Mouse (Mus musculus) hindbrain, embryonic 12.5 days (tissue): Measurements from ENCODE around the gene Gm20388. TPM values are rescaled to one million over a fixed set of nuclear protein-coding genes. Genes with fewer than 3 reads are reported as not detected.

Source experiments
- ATAC-seq: fragments of 200-750 bp; cut with Nextera tagmentation; 2 replicates; pipeline ENCODE4 v1.8.0; 2017; ENCODE audit warnings: moderate TSS enrichment; ENCODE audit not compliant: low FRiP score
- H3K27ac ChIP-seq: fragments of 300-500 bp; sonication (generic); 2 replicates; pipeline ENCODE4 v1.5.1; 2016; ENCODE audit warnings: mild to moderate bottlenecking
- H3K27me3 ChIP-seq: fragments of 300-500 bp; sonication (generic); 2 replicates; pipeline ENCODE4 v1.6.1; 2016; ENCODE audit warnings: mild to moderate bottlenecking
- H3K36me3 ChIP-seq: fragments of 300-500 bp; sonication (generic); 2 replicates; pipeline ENCODE4 v1.6.1; 2016; ENCODE audit warnings: mild to moderate bottlenecking
- H3K4me1 ChIP-seq: fragments of 300-500 bp; sonication (generic); 2 replicates; pipeline ENCODE4 v1.6.1; 2016
- H3K4me2 ChIP-seq: fragments of 300-500 bp; sonication (generic); replicated peaks from 2 replicates; pipeline ENCODE4 v1.6.1; 2016; ENCODE audit warnings: mild to moderate bottlenecking
- H3K4me3 ChIP-seq: fragments of 300-500 bp; sonication (generic); 2 replicates; pipeline ENCODE4 v1.5.1; 2016; ENCODE audit warnings: mild to moderate bottlenecking
- H3K9ac ChIP-seq: fragments of 300-500 bp; sonication (generic); 2 replicates; pipeline ENCODE4 v1.6.1; 2016; ENCODE audit warnings: mild to moderate bottlenecking, moderate library complexity
- H3K9me3 ChIP-seq: fragments of 300-500 bp; sonication (generic); replicated peaks from 2 replicates; pipeline ENCODE4 v1.6.1; 2016; ENCODE audit warnings: mild to moderate bottlenecking
- whole genome bisulfite sequencing: fragments of 180-500 bp; shearing (Covaris S2); methylation state at CpG from one replicate; pipeline ENCODE4 v1.1.7; 2016; 5-methylcytosine and 5-hydroxymethylcytosine counted together
- polyA plus RNA-seq: library from polyadenylated mRNA; unstranded; fragments of >200 nt; fragmentation: Nextera tagmentation; extraction: Ambion mirVana; gene quantifications from 2 replicates; pipeline ENCODE4 v1.2.1, GENCODE M21; 2016

Gm20388 gene
- polyA plus RNA-seq, 1 experiment from 2014 or later, result not detected

GRCm38 (mm10) chr8:123341040-123342015 is 3430.7 kb downstream of the Gm20388 start:
- no peak overlapping the region; the same call in 1 of the 2 replicates for H3K9ac ChIP-seq
- no peak overlapping the region for H3K4me3 ChIP-seq
- H3K27me3 ChIP-seq, result no peaks in the 10 kb centered on the region
- WGBS, result 88% methylated on average over 27 of the region's 27 CpGs
- ATAC-seq, result no peak
- H3K9me3 ChIP-seq, result no peaks in the 10 kb centered on the region
- H3K36me3 ChIP-seq, result peaks cover 4% of the 10 kb centered on the region
- no peak overlapping the region for H3K4me2 ChIP-seq
- H3K4me1 ChIP-seq, result 0 out of 2 replicates have a peak, but pooled peaks cover 2% of the 10 kb centered on the region
- H3K27ac ChIP-seq, result no peak overlapping the region

- 88% methylated on average over 8 of the region's 8 CpGs for WGBS
- Histone ChIP-seq H3K27ac (no peak overlapping the region), H3K4me1 (0 out of 2 replicates have a peak, but pooled peaks cover 2% of the 10 kb centered on the region), H3K9ac (no peak overlapping the region), H3K36me3 (peaks cover 4% of the 10 kb centered on the region), H3K27me3 (no peaks in the 10 kb centered on the region), H3K4me2 (no peak overlapping the region), H3K9me3 (no peaks in the 10 kb centered on the region), H3K4me3 (no peak overlapping the region)
- ATAC-seq, result no peak
Measured at GRCm38 (mm10) chr8:123342253-123342652, 3431.6 kb downstream of the Gm20388 start.

DNA sequence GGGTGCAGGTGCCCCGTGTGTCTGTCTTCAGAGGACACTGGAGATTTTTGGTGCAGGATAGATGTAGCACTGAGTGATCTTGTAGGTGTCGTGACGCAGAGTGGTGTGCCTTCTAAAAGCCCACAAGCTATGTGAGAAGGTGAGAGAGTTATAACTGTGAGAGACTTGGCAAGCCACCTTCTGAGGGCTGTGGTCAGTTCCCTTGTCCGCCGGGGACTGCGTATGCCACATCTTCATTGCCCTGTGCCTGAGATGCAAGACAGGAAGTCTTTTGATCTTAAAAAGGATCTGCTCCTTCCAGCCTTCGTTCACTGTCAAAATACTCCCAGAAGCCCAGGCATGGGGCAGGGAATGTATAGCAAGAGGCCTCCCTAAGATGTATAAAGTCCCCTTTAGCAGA is 3432.3 kb downstream of the Gm20388 start:
- no peak for ATAC-seq
- Histone ChIP-seq H3K9me3 (no peaks in the 10 kb centered on the region), H3K27ac (no peak overlapping the region), H3K36me3 (peaks cover 4% of the 10 kb centered on the region), H3K27me3 (no peaks in the 10 kb centered on the region), H3K4me1 (peaks cover 4% of the 10 kb centered on the region; the same call in 1 of the 2 replicates), H3K4me3 (no peak overlapping the region), H3K9ac (no peak overlapping the region), H3K4me2 (no peak overlapping the region)
- 79% methylated on average over 7 of the region's 7 CpGs for WGBS

GRCm38 (mm10) chr8:123343422-123343821 is 3432.8 kb downstream of the Gm20388 start:
- Histone ChIP-seq H3K27me3 (no peaks in the 10 kb centered on the region), H3K36me3 (peaks cover 7% of the 10 kb centered on the region), H3K27ac (no peak overlapping the region), H3K9ac (no peak overlapping the region), H3K4me2 (no peak overlapping the region), H3K4me3 (no peak overlapping the region), H3K9me3 (no peaks in the 10 kb centered on the region), H3K4me1 (peaks cover 9% of the 10 kb centered on the region; the same call in 1 of the 2 replicates)
- 92% methylated on average over 12 of the region's 12 CpGs for WGBS
- no peak for ATAC-seq

DNA sequence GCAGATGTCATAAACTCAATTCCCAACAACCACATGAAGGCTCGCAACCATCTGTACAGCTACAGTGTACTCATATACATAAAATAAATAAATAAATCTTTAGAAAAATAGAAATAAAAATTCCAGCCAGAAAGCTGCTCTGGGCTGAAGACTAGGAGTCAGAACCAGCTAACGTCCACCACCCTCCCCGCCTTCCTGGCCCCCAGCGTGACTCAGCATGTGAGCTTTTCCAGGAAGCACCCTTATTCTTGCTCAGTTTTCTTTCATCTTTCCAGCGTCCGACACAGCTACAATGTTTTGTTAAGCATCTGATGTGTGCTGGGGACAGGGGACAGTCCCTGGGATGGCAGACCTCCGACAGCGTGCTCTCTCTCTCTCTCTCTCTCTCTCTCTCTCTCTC is 3434.5 kb downstream of the Gm20388 start:
- H3K27ac ChIP-seq, result no peak overlapping the region
- no peak overlapping the region for H3K4me3 ChIP-seq
- peaks cover 16% of the 10 kb centered on the region; the same call in 1 of the 2 replicates for H3K4me1 ChIP-seq
- ATAC-seq, result no peak
- no peak overlapping the region for H3K9ac ChIP-seq
- no peaks in the 10 kb centered on the region for H3K9me3 ChIP-seq
- WGBS, result 79% methylated on average over 8 of the region's 8 CpGs
- peaks cover 10% of the 10 kb centered on the region for H3K36me3 ChIP-seq
- no peak overlapping the region for H3K4me2 ChIP-seq
- H3K27me3 ChIP-seq, result no peaks in the 10 kb centered on the region

DNA sequence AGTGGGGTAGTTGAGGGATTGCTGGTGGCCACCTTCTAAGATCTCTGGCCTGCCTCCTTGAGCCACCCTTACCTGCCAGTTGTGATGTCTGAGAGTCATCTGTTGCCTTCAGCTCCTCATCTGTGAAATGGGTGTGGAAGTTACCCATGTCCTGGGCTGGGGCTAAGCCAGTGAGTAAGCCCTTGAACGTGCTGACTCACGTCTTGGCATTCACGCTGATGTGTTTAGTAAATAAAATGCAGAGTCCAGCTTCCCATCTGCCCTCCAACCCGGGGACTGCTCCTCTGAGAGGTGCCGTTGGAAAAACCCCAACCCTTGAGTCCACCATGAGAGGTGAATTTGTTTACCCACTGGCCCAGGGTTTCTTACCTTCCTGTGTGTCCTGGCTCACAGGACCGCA is 3435.2 kb downstream of the Gm20388 start:
- Histone ChIP-seq H3K27me3 (no peaks in the 10 kb centered on the region), H3K4me3 (no peak overlapping the region), H3K9ac (no peak overlapping the region), H3K4me1 (peaks cover 16% of the 10 kb centered on the region; the same call in 1 of the 2 replicates), H3K27ac (no peak overlapping the region), H3K36me3 (0 out of 2 replicates have a peak, but pooled peaks cover 9% of the 10 kb centered on the region), H3K9me3 (no peaks in the 10 kb centered on the region), H3K4me2 (no peak overlapping the region)
- no peak for ATAC-seq
- WGBS, result 90% methylated on average over 6 of the region's 6 CpGs

DNA sequence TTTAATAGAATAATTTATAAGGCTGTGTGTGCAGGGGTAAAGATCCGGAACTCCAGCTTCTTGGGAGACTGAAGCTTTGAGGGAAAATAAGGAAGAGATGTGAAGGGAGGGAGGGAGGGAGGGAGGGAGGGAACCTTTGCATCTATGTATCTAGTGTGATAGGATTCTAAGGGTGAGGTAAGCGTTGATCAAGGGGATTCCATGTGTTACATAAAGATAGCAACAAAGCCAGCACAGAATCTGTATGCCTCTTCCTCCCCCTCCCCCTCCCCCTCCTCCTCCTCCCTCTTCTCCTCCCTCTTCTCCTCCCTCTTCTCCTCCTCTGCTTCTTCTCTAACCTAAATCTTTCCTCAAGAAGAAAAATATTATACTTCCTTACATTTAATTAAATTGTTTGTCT is 3436.7 kb downstream of the Gm20388 start:
- Histone ChIP-seq H3K9ac (no peak overlapping the region), H3K9me3 (no peaks in the 10 kb centered on the region), H3K4me2 (no peak overlapping the region), H3K4me3 (no peak overlapping the region), H3K27ac (no peak overlapping the region), H3K27me3 (no peaks in the 10 kb centered on the region), H3K36me3 (0 out of 2 replicates have a peak, but pooled peaks cover 9% of the 10 kb centered on the region), H3K4me1 (peaks cover 16% of the 10 kb centered on the region; the same call in 1 of the 2 replicates)
- no peak for ATAC-seq
- 79% methylated on average over 2 of the region's 2 CpGs for WGBS

DNA sequence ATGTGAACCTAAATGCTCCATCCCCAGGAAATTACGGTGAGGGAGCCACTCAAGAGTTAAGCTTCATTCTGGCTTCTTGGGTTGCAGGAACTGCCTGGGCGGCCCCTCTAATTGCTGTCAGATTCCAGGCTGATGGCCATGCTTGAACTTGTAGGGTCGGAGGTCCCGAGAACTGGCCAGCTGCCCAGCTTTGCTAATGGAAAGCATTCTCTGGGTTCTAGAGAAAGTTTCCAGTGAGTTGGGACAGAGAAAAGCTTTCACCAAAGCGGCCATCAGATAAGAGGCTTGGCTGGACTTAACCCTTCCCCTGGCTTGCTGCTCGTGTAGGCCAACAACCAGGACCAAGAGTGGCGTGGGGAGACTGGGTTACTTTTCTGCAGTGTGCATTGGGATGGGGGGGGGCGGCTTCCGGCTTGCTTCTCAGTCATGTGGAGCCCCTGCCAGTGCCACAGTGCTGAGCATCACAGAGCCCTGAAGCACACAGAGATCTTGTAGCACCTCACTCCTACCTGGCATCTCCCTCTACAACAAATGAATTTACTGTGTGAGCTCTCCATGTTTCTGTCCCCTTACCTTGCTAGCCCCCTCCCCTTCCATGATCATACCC is 3437.7 kb downstream of the Gm20388 start:
- 0 out of 2 replicates have a peak, but pooled peaks cover 9% of the 10 kb centered on the region for H3K36me3 ChIP-seq
- no peaks in the 10 kb centered on the region for H3K27me3 ChIP-seq
- 0 out of 2 replicates have a peak overlapping the region, but pooled peaks have one; percentile 23 for H3K27ac ChIP-seq
- no peaks in the 10 kb centered on the region for H3K9me3 ChIP-seq
- H3K4me2 ChIP-seq, result no peak overlapping the region
- no peak overlapping the region for H3K4me3 ChIP-seq
- no peak overlapping the region for H3K9ac ChIP-seq
- WGBS, result 61% methylated on average over 9 of the region's 9 CpGs
- H3K4me1 ChIP-seq, result peaks cover 26% of the 10 kb centered on the region
- no peak for ATAC-seq

DNA sequence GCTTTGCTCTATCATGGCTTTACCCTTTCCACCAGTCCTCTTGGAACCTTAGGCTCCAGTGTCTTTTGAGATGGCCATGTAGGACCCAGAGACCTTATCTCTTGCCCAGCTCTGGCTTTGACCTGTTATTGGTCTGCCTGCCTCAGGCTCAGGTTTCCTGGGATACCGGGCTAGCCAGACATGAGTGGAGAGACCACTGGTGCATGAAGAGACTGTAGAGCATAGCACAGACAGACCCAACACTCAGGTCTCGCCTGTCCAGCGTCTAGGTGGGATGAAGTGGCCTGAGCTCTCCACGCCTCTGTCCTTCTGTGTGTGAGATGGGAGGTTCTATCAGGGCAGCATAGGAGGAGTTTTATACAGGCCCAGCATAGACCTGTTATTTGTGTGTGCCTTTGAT is 3438.4 kb downstream of the Gm20388 start:
- Histone ChIP-seq H3K27ac (0 out of 2 replicates have a peak overlapping the region, but pooled peaks have one; percentile 23), H3K9me3 (no peaks in the 10 kb centered on the region), H3K4me1 (peaks cover 25% of the 10 kb centered on the region), H3K9ac (no peak overlapping the region), H3K4me3 (no peak overlapping the region), H3K27me3 (no peaks in the 10 kb centered on the region), H3K4me2 (no peak overlapping the region), H3K36me3 (0 out of 2 replicates have a peak, but pooled peaks cover 9% of the 10 kb centered on the region)
- ATAC-seq, result no peak
- WGBS, result 80% methylated on average over 4 of the region's 4 CpGs

- no peak overlapping the region for H3K4me3 ChIP-seq
- 0 out of 2 replicates have a peak overlapping the region, but pooled peaks have one; percentile 7 for H3K27ac ChIP-seq
- no peaks in the 10 kb centered on the region for H3K9me3 ChIP-seq
- no peak for ATAC-seq
- 88% methylated on average over 12 of the region's 12 CpGs for WGBS
- no peaks in the 10 kb centered on the region for H3K27me3 ChIP-seq
- peaks cover 25% of the 10 kb centered on the region for H3K4me1 ChIP-seq
- H3K4me2 ChIP-seq, result no peak overlapping the region
- H3K9ac ChIP-seq, result no peak overlapping the region
- peaks cover 24% of the 10 kb centered on the region for H3K36me3 ChIP-seq
Measured at GRCm38 (mm10) chr8:123352118-123352517, 3441.5 kb downstream of the Gm20388 start.

DNA sequence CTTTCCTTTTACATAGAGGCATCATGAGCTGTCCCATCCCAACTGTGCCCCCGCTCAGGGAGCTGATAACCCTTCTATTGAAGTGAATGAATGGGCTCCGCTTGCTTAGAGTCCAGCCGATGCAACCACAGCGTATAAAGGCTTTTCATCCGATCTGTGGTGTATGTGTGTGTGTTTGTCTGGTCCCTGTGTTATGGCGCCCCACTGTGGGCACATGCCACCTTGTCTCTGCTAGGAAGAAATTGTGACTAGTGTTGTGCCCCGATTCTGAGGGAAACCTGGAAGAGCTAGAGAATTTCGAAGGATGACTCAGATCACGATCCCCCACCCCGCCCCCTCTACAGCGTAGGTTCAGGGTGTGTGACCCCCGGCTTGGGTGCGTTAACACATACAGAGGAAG is 3442.1 kb downstream of the Gm20388 start:
- WGBS, result 55% methylated on average over 13 of the region's 13 CpGs
- H3K27ac ChIP-seq, result 0 out of 2 replicates have a peak overlapping the region, but pooled peaks have one; percentile 7
- H3K4me3 ChIP-seq, result no peak overlapping the region
- peaks cover 24% of the 10 kb centered on the region for H3K4me1 ChIP-seq
- no peaks in the 10 kb centered on the region for H3K27me3 ChIP-seq
- no peak for ATAC-seq
- H3K36me3 ChIP-seq, result peaks cover 30% of the 10 kb centered on the region
- peak overlapping the region; percentile 41 for H3K9ac ChIP-seq
- H3K4me2 ChIP-seq, result no peak overlapping the region
- H3K9me3 ChIP-seq, result no peaks in the 10 kb centered on the region

DNA sequence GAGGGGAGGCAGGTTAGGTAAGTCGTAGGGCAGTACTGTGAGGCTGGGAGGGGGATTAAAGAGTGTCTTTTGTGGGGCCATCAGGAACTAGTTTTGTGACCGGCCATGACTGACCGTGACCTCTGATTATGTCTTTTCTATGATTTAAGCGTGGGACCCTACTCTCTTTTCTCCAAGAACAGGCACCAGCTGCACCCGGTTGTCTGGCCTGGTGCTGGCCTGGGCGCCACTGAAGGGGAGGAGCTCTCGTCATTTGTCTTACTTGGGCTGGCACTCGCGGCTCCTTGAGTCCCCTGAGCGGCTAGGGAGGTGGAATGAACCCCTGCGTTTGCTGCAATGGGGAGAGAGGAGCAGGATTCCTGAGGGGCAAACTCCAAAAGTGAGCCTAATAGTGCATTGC is 3442.6 kb downstream of the Gm20388 start:
- H3K9ac ChIP-seq, result no peak overlapping the region

More for the DNA sequence above, 3442.6 kb downstream of the Gm20388 start:
- Histone ChIP-seq H3K27me3 (no peaks in the 10 kb centered on the region), H3K4me2 (no peak overlapping the region), H3K4me1 (peaks cover 20% of the 10 kb centered on the region), H3K4me3 (no peak overlapping the region), H3K27ac (no peak overlapping the region), H3K36me3 (peaks cover 32% of the 10 kb centered on the region), H3K9me3 (no peaks in the 10 kb centered on the region)
- 46% methylated on average over 11 of the region's 11 CpGs for WGBS
- no peak for ATAC-seq
